Mouse (Mus musculus): ENCODE data around the gene Mmd2.

DNA sequence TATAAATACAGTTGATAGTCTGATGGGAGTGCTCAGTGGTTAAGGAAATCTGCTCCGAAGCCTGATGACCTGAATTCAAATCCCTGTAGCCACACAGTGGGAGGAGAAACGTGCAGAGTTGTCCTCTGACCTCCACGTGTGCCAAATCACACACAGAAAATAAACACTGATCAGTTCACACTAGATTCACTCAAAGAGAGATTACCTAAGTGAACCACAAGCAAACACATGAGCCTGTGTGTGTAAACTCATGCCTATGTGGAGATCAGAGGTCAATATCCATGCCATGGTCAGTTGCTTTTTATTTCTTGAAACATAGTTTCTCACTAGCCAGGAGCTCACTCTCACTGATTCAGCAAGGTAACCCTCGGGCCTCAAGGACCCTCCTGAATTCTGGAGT, 88.2 kb downstream of the Mmd2 start:
- TF ChIP-seq CTCF (IDR thresholded peaks at IDR 0.05; ENCODE audit: low read depth, low read length) (no peak), POLR2A (IDR thresholded peaks at IDR 0.05; ENCODE audit: extremely low read depth, insufficient read depth, low read length) (no peak)

Measured in liver, adult 2 months (tissue).